Mouse (Mus musculus) intestine, embryonic 16.5 days (tissue): ENCODE results near the gene Dtd1. TPM values are rescaled to one million over a fixed set of nuclear protein-coding genes. Genes with fewer than 3 reads are reported as not detected.

Experiments
- ATAC-seq: fragments of 200-750 bp; cut with Nextera tagmentation; 2 replicates; pipeline ENCODE4 v1.8.0; 2017; ENCODE audit warnings: moderate TSS enrichment, moderate library complexity
- H3K27ac ChIP-seq: fragments of 300-500 bp; sonication (generic); 2 replicates; pipeline ENCODE4 v1.5.1; 2014; ENCODE audit warnings: mild to moderate bottlenecking, low read length
- H3K27me3 ChIP-seq: fragments of 300-500 bp; sonication (generic); replicated peaks from 2 replicates; pipeline ENCODE4 v1.6.1; 2014; ENCODE audit warnings: low read length, control low read depth, mixed read lengths; ENCODE audit not compliant: control insufficient read depth, insufficient read depth
- H3K36me3 ChIP-seq: fragments of 300-500 bp; sonication (generic); 2 replicates; pipeline ENCODE4 v1.6.1; 2014; ENCODE audit warnings: low read length, control low read depth; ENCODE audit not compliant: control insufficient read depth, insufficient read depth
- H3K4me1 ChIP-seq: fragments of 300-500 bp; sonication (generic); 2 replicates; pipeline ENCODE4 v1.6.1; 2014; ENCODE audit warnings: low read length, control low read depth, mixed read lengths; ENCODE audit not compliant: control insufficient read depth, insufficient read depth
- H3K4me2 ChIP-seq: fragments of 300-500 bp; sonication (generic); 2 replicates; pipeline ENCODE4 v1.6.1; 2014; ENCODE audit warnings: low read depth, low read length, control low read depth
- H3K4me3 ChIP-seq: fragments of 300-500 bp; sonication (generic); 2 replicates; pipeline ENCODE4 v1.5.1; 2014; ENCODE audit warnings: mild to moderate bottlenecking, low read length
- H3K9ac ChIP-seq: fragments of 300-500 bp; sonication (generic); 2 replicates; pipeline ENCODE4 v1.6.1; 2014; ENCODE audit warnings: low read depth, low read length
- H3K9me3 ChIP-seq: fragments of 300-500 bp; sonication (generic); 2 replicates; pipeline ENCODE4 v1.6.1; 2016; ENCODE audit warnings: low read length, control low read depth; ENCODE audit not compliant: control insufficient read depth
- WGBS: fragments of 180-500 bp; shearing (Covaris S2); extraction: QIAGEN DNeasy Blood & Tissue Kit; methylation state at CpG from one replicate; pipeline ENCODE4 v1.1.7; 2014; 5-methylcytosine and 5-hydroxymethylcytosine counted together
- polyA plus RNA-seq: library from polyadenylated mRNA; unstranded; fragments of >200 nt; fragmentation: Nextera tagmentation; extraction: Ambion mirVana; gene quantifications from 2 replicates; pipeline ENCODE4 v1.2.1, GENCODE M21; 2015

The Dtd1 gene
- polyA plus RNA-seq, 1 experiment from 2014 or later, result 50.0 TPM

DNA sequence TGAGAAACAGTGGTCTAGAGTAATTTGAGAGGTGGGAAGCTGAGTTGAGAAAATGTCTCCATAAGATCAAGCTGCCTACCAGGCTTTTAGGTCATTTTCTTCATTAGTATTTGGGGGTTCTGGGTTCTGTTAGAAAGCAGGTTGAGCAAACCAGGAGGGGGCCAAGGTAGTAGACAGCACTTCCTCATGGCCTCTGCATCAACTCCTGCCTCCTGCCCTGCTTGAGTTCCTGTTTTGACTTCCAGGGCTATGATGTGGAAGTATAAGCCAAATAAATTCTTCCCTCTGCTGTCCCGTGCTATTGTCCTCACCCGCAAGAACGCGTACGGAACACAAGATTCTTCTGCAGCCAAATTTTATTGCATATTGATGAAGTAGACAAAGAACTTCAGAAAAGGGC, 165.5 kb downstream of the Dtd1 start:
- Histone ChIP-seq H3K36me3 (no peaks in the 10 kb centered on the region), H3K27ac (no peak overlapping the region), H3K4me3 (no peak overlapping the region), H3K4me2 (no peak overlapping the region), H3K9ac (no peak overlapping the region), H3K4me1 (no peaks in the 10 kb centered on the region), H3K9me3 (no peaks in the 10 kb centered on the region), H3K27me3 (no peaks in the 10 kb centered on the region)
- 92% methylated on average over 5 of the region's 5 CpGs for WGBS
- no peak for ATAC-seq

DNA sequence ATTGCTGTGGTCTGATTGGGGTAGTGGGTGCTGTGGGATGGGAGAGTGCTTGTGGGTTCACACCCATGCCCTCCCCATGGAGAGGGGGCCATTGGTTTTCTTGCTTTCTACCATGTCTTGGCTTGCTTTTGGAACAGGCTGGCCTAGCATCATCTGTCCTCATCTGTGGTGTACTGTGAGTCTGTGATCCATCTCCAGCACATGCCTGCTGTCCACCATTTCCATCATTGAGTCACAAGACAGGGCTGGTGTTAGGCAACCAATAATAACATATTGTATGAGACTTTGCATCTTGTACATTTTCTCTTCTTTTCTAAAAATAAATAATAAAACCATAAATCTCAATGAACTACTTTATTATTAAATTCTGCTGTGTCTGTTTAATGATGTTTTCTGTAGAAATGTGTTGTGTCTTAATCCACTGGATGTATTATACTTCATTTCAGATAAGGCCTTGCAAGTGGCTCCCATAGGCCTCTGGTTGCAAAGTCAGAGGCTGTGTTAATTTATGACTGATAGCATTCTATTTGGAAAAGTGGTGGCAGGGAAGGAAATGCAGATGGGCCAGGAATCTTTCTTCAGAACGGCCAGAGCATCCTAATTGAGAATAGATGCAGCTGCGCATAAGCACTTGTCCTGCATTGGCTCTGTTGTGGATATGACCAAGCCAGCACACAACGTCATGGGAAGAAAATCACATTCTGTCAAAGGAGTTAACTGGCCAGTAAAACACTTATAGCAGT, 168.8 kb downstream of the Dtd1 start:
- no peak overlapping the region for H3K9ac ChIP-seq
- no peaks in the 10 kb centered on the region for H3K4me1 ChIP-seq
- H3K27me3 ChIP-seq, result no peaks in the 10 kb centered on the region
- H3K27ac ChIP-seq, result peak overlapping the region; percentile 59
- no peaks in the 10 kb centered on the region for H3K9me3 ChIP-seq
- no peaks in the 10 kb centered on the region for H3K36me3 ChIP-seq
- H3K4me3 ChIP-seq, result no peak overlapping the region
- 54% methylated on average over 3 of the region's 3 CpGs for WGBS
- peak; percentile 25; the same call in 1 of the 2 replicates for ATAC-seq
- no peak overlapping the region for H3K4me2 ChIP-seq

DNA sequence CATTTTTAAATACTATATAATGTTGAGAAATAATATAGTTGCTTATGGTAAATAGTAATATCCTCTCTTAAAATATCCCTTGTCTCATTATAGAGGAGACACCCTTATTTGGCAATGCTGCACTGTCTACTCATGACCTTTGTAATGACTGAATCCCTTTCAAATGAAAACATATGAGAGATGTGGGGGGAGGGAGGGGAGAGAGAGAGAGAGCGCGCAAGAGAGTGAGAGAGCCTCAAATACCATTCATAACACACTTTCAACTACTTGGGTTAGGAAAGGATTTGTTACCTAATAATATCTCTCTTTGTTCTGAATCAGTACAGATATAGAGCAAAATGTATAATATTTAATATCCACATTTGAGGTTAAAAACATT, 169.4 kb downstream of the Dtd1 start:
- Histone ChIP-seq H3K27me3 (no peaks in the 10 kb centered on the region), H3K4me3 (no peak overlapping the region), H3K27ac (peak overlapping the region; percentile 72), H3K36me3 (no peaks in the 10 kb centered on the region), H3K4me2 (no peak overlapping the region), H3K4me1 (no peaks in the 10 kb centered on the region), H3K9ac (no peak overlapping the region), H3K9me3 (no peaks in the 10 kb centered on the region)
- 75% methylated on average over 2 of the region's 2 CpGs for WGBS
- peak; percentile 47; the same call in 1 of the 2 replicates for ATAC-seq

DNA sequence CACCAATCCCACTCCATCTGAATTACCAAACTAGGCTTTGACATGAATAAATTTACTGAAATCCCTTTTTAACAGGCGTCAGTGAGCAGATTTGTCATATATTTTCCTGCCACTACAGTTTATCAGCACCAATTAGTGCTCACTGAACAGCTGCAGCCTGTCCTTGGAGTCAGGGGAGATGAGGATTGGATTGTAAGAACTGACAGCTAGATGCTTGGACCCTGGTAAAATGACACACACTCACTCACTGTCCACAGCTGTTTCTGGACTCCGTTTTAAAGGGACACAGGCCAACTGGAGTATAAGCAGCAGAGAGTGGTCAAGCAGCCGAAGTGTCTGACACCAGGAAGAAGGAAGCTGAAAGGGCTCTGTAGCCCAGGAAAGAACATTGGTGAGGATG, 169.9 kb downstream of the Dtd1 start:
- WGBS, result 47% methylated on average over 3 of the region's 3 CpGs
- no peaks in the 10 kb centered on the region for H3K27me3 ChIP-seq
- H3K27ac ChIP-seq, result peak overlapping the region; percentile 72
- H3K9ac ChIP-seq, result no peak overlapping the region
- no peaks in the 10 kb centered on the region for H3K4me1 ChIP-seq
- H3K36me3 ChIP-seq, result no peaks in the 10 kb centered on the region
- no peak overlapping the region for H3K4me2 ChIP-seq
- no peaks in the 10 kb centered on the region for H3K9me3 ChIP-seq
- ATAC-seq, result peak; percentile 39; the same call in 1 of the 2 replicates
- H3K4me3 ChIP-seq, result no peak overlapping the region

DNA sequence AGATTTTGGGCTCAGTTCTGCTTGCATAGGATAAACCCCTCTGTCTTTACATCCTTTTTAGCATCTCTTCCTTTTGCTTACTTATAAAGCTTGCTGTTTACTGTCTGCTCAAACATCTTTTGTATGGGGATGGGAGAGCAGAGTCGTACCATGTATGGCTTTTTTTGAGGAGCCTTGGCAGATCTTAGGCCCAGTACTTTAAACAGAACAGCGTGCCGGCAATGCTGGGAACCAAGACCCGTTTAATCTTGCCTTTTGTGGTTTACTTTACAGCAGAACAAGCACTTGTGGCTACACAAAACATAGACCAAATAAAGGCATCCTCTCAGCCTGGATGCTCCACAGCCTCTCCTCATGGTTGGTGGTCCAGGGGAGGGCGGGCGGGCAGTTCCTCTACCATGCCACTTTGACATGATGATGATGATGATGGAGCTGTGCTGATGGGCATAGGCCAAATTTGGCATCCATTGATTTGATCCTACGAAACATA, 170.8 kb downstream of the Dtd1 start:
- WGBS, result 72% methylated on average over 7 of the region's 7 CpGs
- H3K36me3 ChIP-seq, result no peaks in the 10 kb centered on the region
- H3K4me3 ChIP-seq, result no peak overlapping the region
- ATAC-seq, result peak; percentile 76
- no peaks in the 10 kb centered on the region for H3K9me3 ChIP-seq
- no peaks in the 10 kb centered on the region for H3K4me1 ChIP-seq
- H3K4me2 ChIP-seq, result no peak overlapping the region
- H3K27ac ChIP-seq, result peak overlapping the region; percentile 72
- H3K27me3 ChIP-seq, result no peaks in the 10 kb centered on the region
- H3K9ac ChIP-seq, result no peak overlapping the region

DNA sequence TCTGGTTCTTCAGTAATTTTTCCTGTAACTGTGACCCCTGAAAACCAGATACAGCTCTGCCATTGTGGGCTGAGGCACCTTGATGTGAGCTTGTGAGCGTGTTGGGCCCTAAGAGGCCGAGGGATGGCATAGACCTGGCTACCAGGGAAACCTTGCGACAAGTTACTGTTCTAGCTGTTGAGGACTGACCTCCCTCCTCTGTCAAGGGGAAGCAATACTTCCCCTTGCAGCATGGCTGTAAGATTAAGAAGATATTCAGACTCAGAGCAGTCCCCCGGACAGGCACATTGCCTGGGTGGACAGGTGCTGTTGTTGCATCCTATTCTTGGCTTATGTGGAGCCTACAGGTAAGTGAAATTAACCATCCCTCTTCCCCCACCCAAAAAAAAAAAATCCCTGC, 172.1 kb downstream of the Dtd1 start:
- no peaks in the 10 kb centered on the region for H3K27me3 ChIP-seq
- no peaks in the 10 kb centered on the region for H3K9me3 ChIP-seq
- H3K4me1 ChIP-seq, result no peaks in the 10 kb centered on the region
- H3K27ac ChIP-seq, result peak overlapping the region; percentile 50; the same call in 1 of the 2 replicates
- WGBS, result 86% methylated on average over 4 of the region's 4 CpGs
- H3K36me3 ChIP-seq, result no peaks in the 10 kb centered on the region
- H3K4me3 ChIP-seq, result no peak overlapping the region
- no peak overlapping the region for H3K4me2 ChIP-seq
- ATAC-seq, result no peak
- H3K9ac ChIP-seq, result peak overlapping the region; percentile 31; the same call in 1 of the 2 replicates

DNA sequence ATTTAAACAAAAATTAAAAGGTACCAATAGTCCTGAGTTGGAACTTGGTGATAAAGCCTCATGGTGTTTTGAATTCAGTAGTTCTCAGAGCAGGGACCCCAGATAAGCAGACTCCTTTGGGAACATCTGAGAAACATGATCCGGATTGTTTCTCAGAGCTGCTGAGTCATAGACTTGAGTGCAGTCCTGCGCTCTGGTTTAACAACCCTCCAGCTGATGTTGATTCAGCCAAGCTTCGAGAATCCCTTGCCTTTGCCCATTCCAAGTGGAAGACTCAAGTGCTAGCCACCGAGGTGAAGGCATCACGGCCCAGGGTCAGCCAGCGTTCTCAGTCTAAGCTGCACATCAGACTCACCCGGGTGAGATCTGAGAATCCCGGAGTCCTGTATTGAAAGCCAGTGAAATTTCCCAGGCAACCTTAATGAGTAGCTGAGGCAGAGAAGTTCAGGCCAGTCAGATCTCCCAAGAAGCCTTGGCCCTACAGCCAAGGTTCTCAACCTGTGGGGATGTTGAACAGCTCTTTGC, 175.0 kb downstream of the Dtd1 start:
- Histone ChIP-seq H3K4me2 (no peak overlapping the region), H3K36me3 (no peaks in the 10 kb centered on the region), H3K27me3 (no peaks in the 10 kb centered on the region), H3K4me1 (no peaks in the 10 kb centered on the region), H3K9ac (no peak overlapping the region), H3K27ac (no peak overlapping the region), H3K9me3 (no peaks in the 10 kb centered on the region), H3K4me3 (no peak overlapping the region)
- 74% methylated on average over 8 of the region's 8 CpGs for WGBS
- no peak for ATAC-seq

DNA sequence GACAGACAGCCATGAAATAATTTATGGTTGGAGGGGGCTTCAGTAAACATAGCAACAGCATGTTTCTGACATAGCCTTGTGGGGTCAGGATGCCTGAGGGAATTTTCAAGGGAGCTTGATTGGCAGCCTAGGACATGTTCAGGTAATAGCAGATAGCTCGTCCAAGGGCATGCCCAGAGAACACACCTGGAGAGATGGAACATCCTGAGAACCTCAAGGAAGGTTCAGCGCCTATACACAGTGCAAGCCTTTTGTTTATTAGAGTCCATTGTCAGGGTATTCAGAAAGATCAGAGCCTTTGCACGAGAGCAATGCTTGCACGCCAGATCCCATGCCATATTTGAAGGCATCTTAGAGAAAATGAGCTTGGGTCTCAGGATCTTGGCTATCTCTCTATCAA, 175.9 kb downstream of the Dtd1 start:
- WGBS, result 93% methylated on average over 4 of the region's 4 CpGs
- H3K9me3 ChIP-seq, result no peaks in the 10 kb centered on the region
- H3K27ac ChIP-seq, result no peak overlapping the region
- H3K4me1 ChIP-seq, result no peaks in the 10 kb centered on the region
- no peak for ATAC-seq
- H3K9ac ChIP-seq, result no peak overlapping the region
- no peaks in the 10 kb centered on the region for H3K27me3 ChIP-seq
- no peaks in the 10 kb centered on the region for H3K36me3 ChIP-seq
- no peak overlapping the region for H3K4me2 ChIP-seq
- H3K4me3 ChIP-seq, result no peak overlapping the region

DNA sequence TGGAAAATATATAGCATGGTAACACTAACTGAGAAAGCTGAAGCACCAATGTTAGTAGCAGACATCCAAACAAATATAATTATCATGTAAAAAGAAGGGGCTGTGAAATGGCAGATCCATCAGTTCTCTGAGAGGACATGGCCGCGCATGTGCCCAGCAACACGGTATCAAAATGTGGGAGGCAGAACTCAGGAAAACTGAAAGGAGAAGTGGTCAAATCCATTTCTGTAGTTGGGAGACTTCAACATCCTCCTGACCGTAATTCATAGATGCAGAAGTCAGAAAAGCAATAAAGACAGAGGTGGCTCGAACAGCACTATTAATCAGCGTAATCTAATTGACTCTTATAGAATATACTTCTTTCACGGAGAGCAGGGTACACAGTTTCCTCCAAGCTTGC, 179.6 kb downstream of the Dtd1 start:
- Histone ChIP-seq H3K9ac (no peak overlapping the region), H3K4me3 (no peak overlapping the region), H3K36me3 (no peaks in the 10 kb centered on the region), H3K4me1 (no peaks in the 10 kb centered on the region), H3K27me3 (no peaks in the 10 kb centered on the region), H3K27ac (no peak overlapping the region), H3K9me3 (no peaks in the 10 kb centered on the region), H3K4me2 (no peak overlapping the region)
- ATAC-seq, result no peak
- 90% methylated on average over 7 of the region's 7 CpGs for WGBS
